Mouse (Mus musculus) hindbrain, embryonic 13.5 days (tissue): ENCODE results near the gene Gm17124. TPM values are rescaled to one million over a fixed set of nuclear protein-coding genes. Genes with fewer than 3 reads are reported as not detected.
"Not testable (repeated sequence)": the region's sequence is repeated elsewhere in the genome, so short reads cannot be mapped to it uniquely, and the experiment has no call there.

Experiments
- ATAC-seq: fragments of 200-750 bp; cut with Nextera tagmentation; 2 replicates; pipeline ENCODE4 v1.8.0; 2017; ENCODE audit warnings: moderate TSS enrichment; ENCODE audit not compliant: low FRiP score
- H3K27ac ChIP-seq: fragments of 300-500 bp; sonication (generic); 2 replicates; pipeline ENCODE4 v1.5.1; 2015; ENCODE audit warnings: inconsistent platforms, mild to moderate bottlenecking, moderate library complexity
- H3K27me3 ChIP-seq: fragments of 300-500 bp; sonication (generic); 2 replicates; pipeline ENCODE4 v1.6.1; 2015; ENCODE audit warnings: mild to moderate bottlenecking, inconsistent platforms
- H3K36me3 ChIP-seq: fragments of 300-500 bp; sonication (generic); 2 replicates; pipeline ENCODE4 v1.6.1; 2015; ENCODE audit warnings: mild to moderate bottlenecking, inconsistent platforms
- H3K4me1 ChIP-seq: fragments of 300-500 bp; sonication (generic); replicated peaks from 2 replicates; pipeline ENCODE4 v1.6.1; 2015; ENCODE audit warnings: inconsistent platforms
- H3K4me2 ChIP-seq: fragments of 300-500 bp; sonication (generic); 2 replicates; pipeline ENCODE4 v1.6.1; 2015; ENCODE audit warnings: inconsistent platforms, mild to moderate bottlenecking, moderate library complexity
- H3K4me3 ChIP-seq: fragments of 300-500 bp; sonication (generic); 2 replicates; pipeline ENCODE4 v1.5.1; 2015; ENCODE audit warnings: mild to moderate bottlenecking, inconsistent platforms
- H3K9ac ChIP-seq: fragments of 300-500 bp; sonication (generic); 2 replicates; pipeline ENCODE4 v1.6.1; 2015; ENCODE audit warnings: mild to moderate bottlenecking, inconsistent platforms
- H3K9me3 ChIP-seq: fragments of 300-500 bp; sonication (generic); 2 replicates; pipeline ENCODE4 v1.6.1; 2016; ENCODE audit warnings: inconsistent platforms
- WGBS: fragments of 180-500 bp; shearing (Covaris S2); methylation state at CpG from one replicate; pipeline ENCODE4 v1.1.7; 2015; 5-methylcytosine and 5-hydroxymethylcytosine counted together
- microRNA-seq: library from miRNA; unstranded; fragments of <30 nt; microRNA quantifications from one replicate; pipeline ENCODE4, GENCODE M21; 2016
- polyA plus RNA-seq: library from polyadenylated mRNA; unstranded; fragments of >200 nt; fragmentation: Nextera tagmentation; extraction: Ambion mirVana; gene quantifications from 2 replicates; pipeline ENCODE4 v1.2.1, GENCODE M21; 2015

The Gm17124 gene
- not detected in 2 replicates for polyA plus RNA-seq

- not testable (repeated sequence) for H3K27ac ChIP-seq, H3K9ac ChIP-seq, ATAC-seq, H3K4me1 ChIP-seq, H3K4me3 ChIP-seq, H3K4me2 ChIP-seq, H3K9me3 ChIP-seq, H3K36me3 ChIP-seq, H3K27me3 ChIP-seq
- no CpG with 5 or more reads among the region's 3 CpGs for WGBS
Measured at GRCm38 (mm10) chr14:42599782-42600181, at the start of gene Gm17124. Gene Gm17124, minus strand, starts transcription at chr14:42599882.

GRCm38 (mm10) chr14:42641817-42642216 is 42.1 kb upstream of the Gm17124 start, which contains the start of gene Gm3633:
Gene Gm3633, minus strand, starts transcription at chr14:42641917.
- ATAC-seq, result not testable (repeated sequence)

More at GRCm38 (mm10) chr14:42641817-42642216, 42.1 kb upstream of the Gm17124 start, which contains the start of gene Gm3633:
- not testable (repeated sequence) for H3K36me3 ChIP-seq, H3K9me3 ChIP-seq, H3K4me2 ChIP-seq, H3K27me3 ChIP-seq, H3K27ac ChIP-seq, H3K4me1 ChIP-seq, H3K4me3 ChIP-seq, H3K9ac ChIP-seq
- whole genome bisulfite sequencing, result 71% methylated on average over 1 of the region's 2 CpGs

Small RNA genes within 50 kb of the gene (microRNA-seq; reads per million reads assigned to microRNA genes)
- gene Gm23620 (not detected), gene Gm25228 (not detected)

Other genes with a start within 250 kb of the Gm17124 start
- gene Gm8005, start 160.2 kb downstream of the Gm17124 start, polyA plus RNA-seq, result not detected in 2 replicates
- gene Gm8011, start 136.0 kb downstream of the Gm17124 start, polyA plus RNA-seq, result not detected in 2 replicates
- gene Gm8020, start 97.5 kb downstream of the Gm17124 start, polyA plus RNA-seq, result 0.12 TPM in 1 of 2 replicates, not detected in the other
- not detected in 2 replicates for gene Gm8024, start 75.6 kb downstream of the Gm17124 start, polyA plus RNA-seq
- not detected in 2 replicates for gene Gm3633, start 42.0 kb upstream of the Gm17124 start, polyA plus RNA-seq
- not detected in 2 replicates for gene Gm10378, start 56.1 kb upstream of the Gm17124 start, polyA plus RNA-seq
- gene Gm3015, start 168.9 kb upstream of the Gm17124 start, polyA plus RNA-seq, result not detected in 2 replicates
- not detected in 2 replicates for gene Gm10377, start 198.1 kb upstream of the Gm17124 start, polyA plus RNA-seq